Mouse (Mus musculus) heart, postnatal 25 days (tissue): ENCODE data around the gene Actn1. TPM values are rescaled to one million over a fixed set of nuclear protein-coding genes. Genes with fewer than 3 reads are reported as not detected.

Experiments used
- DNase-seq: peaks from one replicate; pipeline ENCODE4 v3.0.0; 2022; ENCODE audit warnings: low spot score
- intact Hi-C: fragments of 180-260 bp; cut with DNase I; formaldehyde crosslinking; loops from one replicate; pipeline ENCODE4 v1.15.1; 2025
- total RNA-seq, 2 experiments: library from RNA; stranded (reverse); gene quantifications; 2 replicates each; pipeline ENCODE4 v1.2.3; 2021

Gene Actn1
- total RNA-seq, 2 experiments from 2014 or later = 33.9 to 38.3 TPM

- DNase-seq = no peak
- intact Hi-C loops = no loop called here
These were observed 112.5 kb downstream of the Actn1 start for GRCm38 (mm10) chr12:80147563-80148214.

DNA sequence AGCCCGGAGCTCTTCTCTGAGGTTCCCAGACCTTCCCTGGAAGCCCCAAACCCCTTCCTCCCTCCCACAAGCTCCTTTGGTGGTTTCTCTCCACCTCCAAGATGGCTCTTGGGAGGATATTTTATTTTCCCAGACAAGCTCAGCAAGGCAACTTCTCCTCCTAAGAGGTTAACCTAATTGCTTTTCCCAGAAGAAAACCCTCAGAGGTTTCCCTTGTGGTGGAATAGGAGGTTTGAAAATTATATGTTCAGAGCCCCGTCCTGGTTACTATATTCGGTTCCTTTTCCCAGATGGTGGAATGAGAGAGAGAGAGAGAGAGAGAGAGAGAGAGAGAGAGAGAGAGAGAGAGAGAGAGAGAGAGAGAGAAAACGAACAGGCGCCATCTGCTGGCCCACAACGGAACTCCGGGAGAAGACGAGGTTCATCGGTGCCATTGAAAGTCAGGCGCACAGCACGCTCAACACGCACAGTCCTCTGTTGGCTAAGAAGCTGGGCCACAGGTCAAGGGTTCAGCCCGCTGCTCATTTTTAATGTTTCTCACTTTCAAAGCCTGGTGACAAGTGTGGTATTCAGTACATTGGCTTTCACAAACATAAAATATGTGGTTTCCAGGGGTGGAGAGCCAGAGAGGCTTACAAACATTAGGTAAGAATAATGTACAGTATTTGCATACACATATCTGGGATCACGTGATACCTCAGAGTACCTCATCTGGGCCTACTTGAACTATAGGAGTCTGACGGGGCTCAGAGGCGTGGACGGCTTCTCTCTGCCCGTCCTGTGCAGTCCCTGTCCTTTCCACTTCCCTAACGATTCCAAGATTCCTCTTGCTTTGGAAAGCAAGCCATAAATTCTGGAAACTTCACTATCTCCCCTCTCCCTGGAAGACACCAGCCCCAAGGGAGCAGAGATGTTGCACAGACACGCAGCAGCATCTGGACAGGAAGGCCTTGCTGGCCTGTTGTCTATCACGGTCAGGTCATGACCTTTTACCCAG, 113.6 kb downstream of the Actn1 start:
- DNase-seq = no peak
- intact Hi-C loops = no loop called here

GRCm38 (mm10) chr12:80145365-80145764, 114.8 kb downstream of the Actn1 start:
- no peak for DNase-seq
- intact Hi-C loops = no loop called here

DNA sequence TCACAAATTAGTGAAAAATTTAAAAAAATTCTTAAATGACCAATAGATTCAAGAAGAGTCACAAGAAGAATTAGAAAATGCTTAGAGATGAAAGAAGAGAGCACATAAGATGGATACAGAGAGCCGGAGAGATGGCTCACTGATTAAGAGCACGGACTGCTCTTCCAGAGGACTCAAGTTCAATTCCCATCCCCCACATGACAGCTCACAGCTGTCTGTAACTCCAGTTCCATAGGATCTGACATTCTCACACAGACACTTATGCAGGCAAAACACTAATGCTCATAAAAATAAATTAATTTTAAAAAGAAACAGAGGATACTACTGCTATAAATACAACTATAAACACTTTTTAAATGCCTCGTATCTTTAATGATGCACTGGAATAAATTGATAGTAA, 115.3 kb downstream of the Actn1 start:
- intact Hi-C loops = loop anchor here (5.0 kb wide), 1 partner anchor 618 kb away; no protein-coding TSS in a partner anchor
- DNase-seq = no peak

- no peak for DNase-seq
- intact Hi-C loops = loop anchor here (1.0 to 5.0 kb wide), 2 partner anchors 614 to 782 kb away; no protein-coding TSS in a partner anchor
These were observed 118.7 kb downstream of the Actn1 start for GRCm38 (mm10) chr12:80141470-80141869.

DNA sequence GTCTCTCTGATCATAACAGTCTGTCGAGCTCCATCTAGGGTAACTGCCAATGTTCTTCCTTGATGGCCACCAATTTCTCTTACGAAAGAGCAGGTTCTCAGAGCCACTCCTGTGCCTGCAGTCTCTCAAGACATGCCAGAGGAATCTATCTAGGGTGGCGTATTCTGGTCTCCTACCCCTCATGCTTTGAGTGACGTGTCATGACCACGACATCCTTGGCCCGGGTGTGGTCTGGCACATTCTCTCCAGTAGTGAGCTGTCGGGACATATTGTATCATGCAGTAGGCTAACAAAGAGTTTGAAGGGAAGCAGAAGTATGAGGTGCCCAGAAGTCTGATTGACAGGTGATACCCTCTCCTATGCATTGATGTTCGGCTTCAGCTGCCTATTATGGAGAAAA, 119.2 kb downstream of the Actn1 start:
- intact Hi-C loops = loop anchor here (1.0 to 5.0 kb wide), 2 partner anchors 614 to 782 kb away; no protein-coding TSS in a partner anchor

DNA sequence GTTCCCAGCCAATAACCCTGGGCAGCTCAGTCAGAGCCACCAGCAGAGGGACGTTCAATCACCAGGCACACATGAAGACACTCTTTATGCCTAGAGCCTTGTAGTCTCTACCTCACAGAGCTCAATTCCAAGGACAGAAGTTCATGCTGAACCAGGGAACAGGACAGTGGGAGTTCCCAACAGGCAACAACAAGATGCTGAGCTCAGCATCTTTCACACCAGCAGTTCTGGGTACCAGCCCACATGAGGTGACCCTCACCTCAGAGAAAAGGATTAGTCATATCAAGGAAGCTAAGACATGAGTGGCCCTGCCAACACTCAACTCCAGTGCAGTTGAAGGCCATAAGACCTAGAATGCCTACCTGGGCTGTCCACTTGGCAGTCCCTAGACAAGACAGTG, 122.4 kb downstream of the Actn1 start:
- intact Hi-C loops = loop anchor here (5.0 kb wide), 1 partner anchor 390 kb away; no protein-coding TSS in a partner anchor
- no peak for DNase-seq

More for the DNA sequence above, 119.2 kb downstream of the Actn1 start:
- DNase-seq = no peak

GRCm38 (mm10) chr12:80137246-80137645, 122.9 kb downstream of the Actn1 start:
- no peak for DNase-seq
- intact Hi-C loops = loop anchor here (5.0 kb wide), 1 partner anchor 390 kb away; no protein-coding TSS in a partner anchor

DNA sequence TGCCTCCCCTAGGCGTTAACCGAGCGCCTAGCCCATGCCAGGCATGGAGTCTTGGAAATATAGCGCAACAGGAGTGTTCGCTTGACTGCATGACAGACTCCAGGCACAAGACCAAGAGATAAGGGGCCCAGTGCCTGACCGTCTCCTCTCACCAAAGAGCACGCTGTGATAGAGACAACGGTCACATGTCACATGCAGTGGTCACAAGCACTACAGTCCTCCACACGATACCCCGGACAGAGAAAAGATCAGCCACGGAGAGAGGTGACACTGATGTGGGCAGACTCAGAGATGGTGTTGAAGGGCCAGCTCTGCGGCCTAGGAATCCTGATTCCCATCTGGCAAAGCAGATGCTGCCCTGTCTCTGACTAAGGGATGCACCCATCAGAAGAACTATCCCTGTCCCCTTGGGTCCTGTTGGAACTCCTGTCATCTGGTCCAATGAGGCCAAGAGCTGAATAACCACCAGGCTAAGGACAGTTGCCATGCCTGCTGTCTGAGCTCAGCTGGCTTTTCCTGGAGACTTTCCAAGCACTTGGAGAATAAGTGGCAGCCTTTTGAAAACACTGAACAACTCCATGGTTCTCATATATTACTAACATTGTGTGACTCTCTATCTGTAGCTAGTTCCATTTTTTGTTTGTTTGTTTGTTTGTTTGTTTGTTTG, 123.8 kb downstream of the Actn1 start:
- no peak for DNase-seq

GRCm38 (mm10) chr12:80135173-80135572, 125.0 kb downstream of the Actn1 start:
- DNase-seq = no peak
- intact Hi-C loops = loop anchor here (5.0 kb wide), 1 partner anchor 388 kb away; no protein-coding TSS in a partner anchor

More for the DNA sequence above, 123.8 kb downstream of the Actn1 start:
- intact Hi-C loops = loop anchor here (5.0 kb wide), 1 partner anchor 389 kb away; no protein-coding TSS in a partner anchor

DNA sequence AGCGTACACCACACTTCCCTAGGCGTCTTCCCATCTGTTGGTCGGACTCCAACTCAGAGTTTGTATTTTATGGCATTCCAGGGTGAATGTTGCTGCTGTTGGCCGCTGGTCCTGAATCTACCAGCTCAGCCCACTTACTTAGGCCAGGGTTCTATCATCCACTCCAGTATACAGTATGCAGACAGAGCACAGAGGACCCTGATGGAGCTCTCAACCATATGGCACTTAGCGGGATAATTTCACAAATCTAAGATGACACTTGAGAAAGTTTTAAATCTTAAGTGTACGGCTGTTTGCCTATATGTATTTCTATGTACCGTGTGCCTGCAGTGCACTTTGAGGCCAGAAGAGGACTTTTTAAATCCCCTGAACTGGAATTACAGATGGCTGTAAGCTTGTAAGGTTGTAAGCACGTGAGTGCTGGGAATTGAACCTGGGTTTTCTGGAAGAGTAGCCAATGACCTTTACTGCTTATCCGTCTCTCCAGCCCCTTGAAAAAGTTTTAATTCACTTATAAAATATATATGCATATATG, 127.1 kb downstream of the Actn1 start:
- no peak for DNase-seq
- intact Hi-C loops = loop anchor here (2.0 to 5.0 kb wide), 3 partner anchors 206 to 774 kb away; no protein-coding TSS in a partner anchor

GRCm38 (mm10) chr12:80132250-80133003, 127.7 kb downstream of the Actn1 start:
- peak; percentile 87 for DNase-seq
- intact Hi-C loops = loop anchor here (1.0 to 5.0 kb wide), 5 partner anchors 17 to 774 kb away; no protein-coding TSS in a partner anchor

DNA sequence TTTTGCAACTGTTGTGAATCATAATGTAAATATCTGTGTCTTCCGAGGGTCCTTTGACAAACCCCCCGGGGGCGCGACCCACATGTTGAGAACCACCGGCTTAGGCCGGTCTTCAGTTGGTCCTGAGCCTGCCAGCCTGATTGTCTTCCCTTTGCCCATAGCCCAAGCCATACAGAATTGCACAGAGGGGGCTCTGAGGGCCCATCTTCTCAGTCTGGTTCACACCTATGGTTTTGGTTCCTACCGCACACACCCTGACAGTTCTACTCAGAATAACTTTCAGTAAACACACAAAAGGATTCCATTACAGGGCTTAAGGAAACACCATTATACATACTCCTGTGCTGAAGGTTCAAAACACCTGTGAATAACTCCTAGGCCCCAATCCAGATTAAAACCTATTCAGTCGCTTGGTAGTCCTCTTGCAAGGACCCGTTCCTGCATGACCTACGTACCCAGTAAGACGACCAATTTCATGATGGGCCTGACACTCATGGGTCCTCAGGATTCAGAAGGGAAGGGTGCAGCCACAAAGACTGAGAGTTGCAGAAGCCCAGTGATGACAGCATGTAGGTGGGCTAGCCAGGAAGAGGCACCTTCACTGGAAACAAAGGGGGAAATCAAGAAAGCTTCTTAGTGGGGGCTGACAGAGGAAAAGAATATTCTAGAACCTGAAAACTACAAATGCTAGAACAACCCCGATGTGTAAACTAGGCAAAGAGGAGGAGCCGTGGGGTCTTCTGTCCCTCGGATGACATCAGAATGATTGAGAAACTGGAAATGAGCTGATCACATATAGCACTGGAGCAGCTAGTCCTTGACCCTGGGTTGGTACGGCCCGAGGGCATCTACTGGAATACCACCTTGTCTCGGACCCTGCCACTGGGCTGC, 128.6 kb downstream of the Actn1 start:
- no peak for DNase-seq
- intact Hi-C loops = loop anchor here (1.0 to 5.0 kb wide), 5 partner anchors 16 to 773 kb away; no protein-coding TSS in a partner anchor

GRCm38 (mm10) chr12:80130558-80131358, 129.4 kb downstream of the Actn1 start:
- DNase-seq = no peak
- intact Hi-C loops = loop anchor here (5.0 kb wide), 2 partner anchors 203 to 288 kb away; no protein-coding TSS in a partner anchor

- intact Hi-C loops = no loop called here
- DNase-seq = no peak
These were observed 130.6 kb downstream of the Actn1 start for GRCm38 (mm10) chr12:80129531-80129930.

DNA sequence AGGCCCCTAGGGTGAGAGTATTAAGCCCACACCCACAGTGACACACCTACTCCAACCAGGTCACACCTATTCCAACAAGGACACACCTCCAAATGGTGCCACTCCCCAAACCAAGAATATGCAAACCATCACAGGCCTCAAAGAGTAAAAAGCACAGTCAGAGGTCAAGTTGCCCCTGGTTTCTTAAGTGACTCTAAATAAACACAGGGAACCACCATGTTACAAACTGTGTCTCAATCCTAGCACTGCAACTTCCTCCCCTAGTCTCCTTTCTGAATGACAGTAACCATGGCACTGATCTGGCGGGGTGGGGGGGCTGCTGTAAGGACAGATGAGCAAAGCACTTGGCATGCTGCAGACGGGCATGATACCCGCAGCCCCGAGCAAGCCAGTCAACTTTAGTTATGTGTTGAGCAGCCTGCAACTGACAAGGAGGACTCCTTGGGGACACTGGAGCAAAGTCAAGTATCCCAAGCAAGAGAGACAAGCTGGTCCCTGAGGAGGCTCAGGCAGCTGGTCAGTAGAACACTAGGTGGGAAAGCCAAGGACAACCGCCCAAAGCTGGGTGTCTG, 132.9 kb downstream of the Actn1 start:
- DNase-seq = no peak
- intact Hi-C loops = no loop called here
